Mouse (Mus musculus): ENCODE results near the gene Cgrrf1. TPM values are rescaled to one million over a fixed set of nuclear protein-coding genes. Genes with fewer than 3 reads are reported as not detected.

Cgrrf1 gene
- polyA plus RNA-seq, 1 experiment from 2014 or later: 34.1 TPM

Other genes with a start within 250 kb of the Cgrrf1 start
- gene Cdkn3, start 71.6 kb upstream of the Cgrrf1 start, polyA plus RNA-seq (2016; fragmentation: Nextera tagmentation; extraction: Ambion mirVana): 46.6 and 47.0 TPM in 2 replicates
- gene Cnih1, start 43.7 kb upstream of the Cgrrf1 start, polyA plus RNA-seq (2016; fragmentation: Nextera tagmentation; extraction: Ambion mirVana): 208 and 215 TPM in 2 replicates
- gene Gmfb, start 9.9 kb upstream of the Cgrrf1 start, polyA plus RNA-seq (2016; fragmentation: Nextera tagmentation; extraction: Ambion mirVana): 82.9 and 97.7 TPM in 2 replicates
- gene Samd4, start 50.7 kb downstream of the Cgrrf1 start, polyA plus RNA-seq (2016; fragmentation: Nextera tagmentation; extraction: Ambion mirVana): 2.7 and 4.5 TPM in 2 replicates